Mouse (Mus musculus) kidney, adult 2 months (tissue): ENCODE data around the gene Fxyd4.

ENCODE experiments used
- CTCF ChIP-seq: fragments of 200-500 bp; conservative IDR thresholded peaks from 2 replicates; pipeline ENCODE4 v1.5.1; 2011; ENCODE audit warnings: low read depth, mild to moderate bottlenecking, control low read depth, low read length, moderate library complexity, mixed read lengths; ENCODE audit not compliant: insufficient read depth, insufficient read length
- POLR2A ChIP-seq: fragments of 200-500 bp; IDR thresholded peaks from one replicate; pipeline ENCODE4 v1.6.1; 2011; ENCODE audit warnings: low read depth, low read length, control low read depth

- TF ChIP-seq CTCF, result no peak
- no peak for TF ChIP-seq POLR2A
Measured at GRCm38 (mm10) chr6:117916205-117916736, 21.2 kb downstream of the Fxyd4 start.
